Mouse (Mus musculus) stomach, embryonic 14.5 days (tissue): ENCODE data around the gene Htr5b. TPM values are rescaled to one million over a fixed set of nuclear protein-coding genes. Genes with fewer than 3 reads are reported as not detected.

Experiments
- ATAC-seq: fragments of 200-750 bp; cut with Nextera tagmentation; 2 replicates; pipeline ENCODE4 v1.8.0; 2017; ENCODE audit warnings: low read depth, moderate TSS enrichment; ENCODE audit not compliant: insufficient number of reproducible peaks, insufficient read depth, low FRiP score
- H3K27ac ChIP-seq: fragments of 300-500 bp; sonication (generic); 2 replicates; pipeline ENCODE4 v1.5.1; 2014; ENCODE audit warnings: mild to moderate bottlenecking, low read length, moderate library complexity, mixed read lengths
- H3K27me3 ChIP-seq: fragments of 300-500 bp; sonication (generic); 2 replicates; pipeline ENCODE4 v1.6.1; 2014; ENCODE audit warnings: low read length, control low read depth, mixed read lengths; ENCODE audit not compliant: control insufficient read depth, insufficient read depth
- H3K36me3 ChIP-seq: fragments of 300-500 bp; sonication (generic); 2 replicates; pipeline ENCODE4 v1.6.1; 2014; ENCODE audit warnings: mild to moderate bottlenecking, control low read depth, low read length, moderate library complexity, mixed read lengths; ENCODE audit not compliant: control insufficient read depth, insufficient read depth
- H3K4me1 ChIP-seq: fragments of 300-500 bp; sonication (generic); 2 replicates; pipeline ENCODE4 v1.6.1; 2014; ENCODE audit warnings: low read length, control low read depth, mixed read lengths; ENCODE audit not compliant: control insufficient read depth, insufficient read depth
- H3K4me2 ChIP-seq: fragments of 300-500 bp; sonication (generic); replicated peaks from 2 replicates; pipeline ENCODE4 v1.6.1; 2014; ENCODE audit warnings: low read depth, low read length, control low read depth
- H3K4me3 ChIP-seq: fragments of 300-500 bp; sonication (generic); 2 replicates; pipeline ENCODE4 v1.5.1; 2014; ENCODE audit warnings: low read depth, low read length, control low read depth
- H3K9ac ChIP-seq: fragments of 300-500 bp; sonication (generic); replicated peaks from 2 replicates; pipeline ENCODE4 v1.6.1; 2014; ENCODE audit warnings: low read depth, mild to moderate bottlenecking, control low read depth, low read length, moderate library complexity, mixed read lengths
- H3K9me3 ChIP-seq: fragments of 300-500 bp; sonication (generic); 2 replicates; pipeline ENCODE4 v1.6.1; 2016; ENCODE audit warnings: low read depth, low read length, control low read depth; ENCODE audit not compliant: control insufficient read depth
- WGBS: fragments of 180-500 bp; shearing (Covaris S2); extraction: QIAGEN DNeasy Blood & Tissue Kit; methylation state at CpG from one replicate; pipeline ENCODE4 v1.1.7; 2014; 5-methylcytosine and 5-hydroxymethylcytosine counted together
- polyA plus RNA-seq: library from polyadenylated mRNA; unstranded; fragments of >200 nt; fragmentation: Nextera tagmentation; extraction: Ambion mirVana; gene quantifications from 2 replicates; pipeline ENCODE4 v1.2.1, GENCODE M21; 2014

Htr5b gene
- polyA plus RNA-seq: 0.42 TPM in 1 of 2 replicates, not detected in the other

- Histone ChIP-seq H3K27ac (no peak within 1 kb of the TSS), H3K4me2 (peak within 1 kb of the TSS; percentile 64), H3K4me1 (peaks cover 6% of the 10 kb centered on the region; the same call in 1 of the 2 replicates), H3K27me3 (peaks cover 11% of the 10 kb centered on the region; the same call in 1 of the 2 replicates), H3K4me3 (peak within 1 kb of the TSS; percentile 20), H3K36me3 (no peaks in the 10 kb centered on the region), H3K9me3 (no peaks in the 10 kb centered on the region), H3K9ac (no peak within 1 kb of the TSS)
- peak; percentile 90; the same call in 1 of the 2 replicates for ATAC-seq
- WGBS: 4% methylated on average over 11 of the region's 11 CpGs
Measured at GRCm38 (mm10) chr1:121528399-121528720, at the start of gene Htr5b. Gene Htr5b (minus strand): TSS chr1:121528465.

- no peak for ATAC-seq
- Histone ChIP-seq H3K4me2 (no peak overlapping the region), H3K9ac (no peak overlapping the region), H3K4me3 (no peak overlapping the region), H3K27me3 (no peaks in the 10 kb centered on the region), H3K36me3 (no peaks in the 10 kb centered on the region), H3K4me1 (no peaks in the 10 kb centered on the region), H3K9me3 (no peaks in the 10 kb centered on the region), H3K27ac (no peak overlapping the region)
- 53% methylated on average over 1 of the region's 1 CpGs for WGBS
Measured at GRCm38 (mm10) chr1:121577491-121577890, 49.2 kb upstream of the Htr5b start.

- Histone ChIP-seq H3K4me2 (no peak overlapping the region), H3K27me3 (no peaks in the 10 kb centered on the region), H3K4me3 (no peak overlapping the region), H3K9me3 (no peaks in the 10 kb centered on the region), H3K4me1 (peaks cover 6% of the 10 kb centered on the region; the same call in 1 of the 2 replicates), H3K36me3 (no peaks in the 10 kb centered on the region), H3K27ac (no peak overlapping the region), H3K9ac (no peak overlapping the region)
- ATAC-seq: no peak
- 73% methylated on average over 7 of the region's 7 CpGs for WGBS
Measured at GRCm38 (mm10) chr1:121570522-121570921, 42.3 kb upstream of the Htr5b start.

- peak within 1 kb of the TSS; percentile 75 for H3K4me3 ChIP-seq
- H3K9me3 ChIP-seq: no peaks in the 10 kb centered on the region
- WGBS: 6% methylated on average over 53 of the region's 53 CpGs
- peak within 1 kb of the TSS; percentile 70 for H3K4me2 ChIP-seq
- no peak within 1 kb of the TSS for H3K27ac ChIP-seq
- peaks cover 6% of the 10 kb centered on the region; the same call in 1 of the 2 replicates for H3K4me1 ChIP-seq
- no peaks in the 10 kb centered on the region for H3K27me3 ChIP-seq
- H3K36me3 ChIP-seq: peaks cover 15% of the 10 kb centered on the region
- peak within 1 kb of the TSS; percentile 60 for H3K9ac ChIP-seq
- peak; percentile 96 for ATAC-seq
Measured at GRCm38 (mm10) chr1:121567521-121568489, 39.5 kb upstream of the Htr5b start, which contains the start of gene Ddx18. Gene Ddx18 (minus strand): TSS chr1:121567989.

GRCm38 (mm10) chr1:121557861-121558260 lies 29.6 kb upstream of the Htr5b start:
- Histone ChIP-seq H3K27me3 (no peaks in the 10 kb centered on the region), H3K4me1 (no peaks in the 10 kb centered on the region), H3K9ac (no peak overlapping the region), H3K27ac (no peak overlapping the region), H3K4me3 (no peak overlapping the region), H3K4me2 (no peak overlapping the region), H3K36me3 (peaks cover 81% of the 10 kb centered on the region), H3K9me3 (no peaks in the 10 kb centered on the region)
- no peak for ATAC-seq
- 88% methylated on average over 5 of the region's 5 CpGs for WGBS

- H3K9ac ChIP-seq: no peak overlapping the region
- no peak overlapping the region for H3K4me3 ChIP-seq
- H3K9me3 ChIP-seq: no peaks in the 10 kb centered on the region
- 87% methylated on average over 7 of the region's 7 CpGs for WGBS
- peaks cover 32% of the 10 kb centered on the region for H3K36me3 ChIP-seq
- no peak overlapping the region for H3K4me2 ChIP-seq
- ATAC-seq: no peak
- H3K27me3 ChIP-seq: no peaks in the 10 kb centered on the region
- H3K27ac ChIP-seq: no peak overlapping the region
- H3K4me1 ChIP-seq: no peaks in the 10 kb centered on the region
Measured at GRCm38 (mm10) chr1:121551457-121551835, 23.2 kb upstream of the Htr5b start.

GRCm38 (mm10) chr1:121550801-121551456 lies 22.7 kb upstream of the Htr5b start:
- WGBS: 86% methylated on average over 16 of the region's 16 CpGs
- H3K36me3 ChIP-seq: peaks cover 28% of the 10 kb centered on the region
- H3K4me2 ChIP-seq: no peak overlapping the region
- no peak overlapping the region for H3K27ac ChIP-seq
- no peak overlapping the region for H3K9ac ChIP-seq
- no peak overlapping the region for H3K4me3 ChIP-seq
- no peaks in the 10 kb centered on the region for H3K4me1 ChIP-seq
- no peak for ATAC-seq
- no peaks in the 10 kb centered on the region for H3K9me3 ChIP-seq
- H3K27me3 ChIP-seq: no peaks in the 10 kb centered on the region

- Histone ChIP-seq H3K27me3 (no peaks in the 10 kb centered on the region), H3K4me2 (no peak overlapping the region)
Measured at GRCm38 (mm10) chr1:121549456-121549855, 21.2 kb upstream of the Htr5b start.

More at GRCm38 (mm10) chr1:121549456-121549855, 21.2 kb upstream of the Htr5b start:
- WGBS: 74% methylated on average over 4 of the region's 4 CpGs
- no peak for ATAC-seq
- Histone ChIP-seq H3K36me3 (peaks cover 14% of the 10 kb centered on the region), H3K9me3 (no peaks in the 10 kb centered on the region), H3K27ac (no peak overlapping the region), H3K4me1 (no peaks in the 10 kb centered on the region), H3K4me3 (no peak overlapping the region), H3K9ac (no peak overlapping the region)
